8 mouse cellular contexts compared by ENCODE assay signal in genomic region chr2:156705473-156705872, GRCm38 (mm10).
A peak's percentile ranks its signal among the peaks of the same experiment; 100 is the strongest.
DNase-seq lines count a peak whose midpoint lies in the region; ATAC-seq and TF ChIP-seq lines count a peak whose summit lies in the region.

No protein-coding gene starts in this region.

- H3K36me3 ChIP-seq in G1E (replicated peaks), result peaks cover 2% of the 10 kb centered on the region
- H3K36me3 ChIP-seq in embryonic facial prominence, embryonic 11.5 days (replicated peaks; ENCODE audit: control insufficient read depth, insufficient read depth, low read depth, low read length), result no peaks in the 10 kb centered on the region

- intact Hi-C loops in heart, postnatal 36 days (cut with DNase I), result loop anchor here (1.0 to 2.0 kb wide), 3 partner anchors 92 to 175 kb away; partner anchors contain the start of gene Dlgap4

- H3K27ac ChIP-seq in embryonic facial prominence, embryonic 11.5 days (replicated peaks; ENCODE audit: low read depth, low read length), result no peak overlapping the region

- H3K4me1 ChIP-seq in G1E (ENCODE audit: insufficient read depth, low read depth, low read length), result peaks cover 4% of the 10 kb centered on the region; the same call in 1 of the 2 replicates
- H3K4me1 ChIP-seq in embryonic facial prominence, embryonic 11.5 days (ENCODE audit: control insufficient read depth, insufficient read depth, low read length), result no peaks in the 10 kb centered on the region

- no peak overlapping the region for H3K9ac ChIP-seq in embryonic facial prominence, embryonic 11.5 days (replicated peaks; ENCODE audit: low read length)

- peaks cover 11% of the 10 kb centered on the region; the same call in 1 of the 2 replicates for H3K27me3 ChIP-seq in G1E (ENCODE audit: insufficient read depth, low read length)
- H3K27me3 ChIP-seq in embryonic facial prominence, embryonic 11.5 days (ENCODE audit: control insufficient read depth, insufficient read depth, low read length), result no peaks in the 10 kb centered on the region

- 19% methylated on average over 6 of the region's 6 CpGs for WGBS in embryonic facial prominence, embryonic 11.5 days

- no peak overlapping the region for H3K4me2 ChIP-seq in embryonic facial prominence, embryonic 11.5 days (ENCODE audit: low read depth, low read length)

- peak; percentile 97 for TF ChIP-seq CTCF in G1E (IDR thresholded peaks at IDR 0.05; ENCODE audit: low read depth, low read length)

- ATAC-seq in G1E (ENCODE audit: extremely low read depth, insufficient number of reproducible peaks, low FRiP score, poor library complexity, severe bottlenecking), result no peak
- ATAC-seq in embryonic facial prominence, embryonic 11.5 days (replicated peaks; ENCODE audit: insufficient number of reproducible peaks, low FRiP score, low TSS enrichment, low read depth), result no peak

- no peaks in the 10 kb centered on the region for H3K9me3 ChIP-seq in G1E (replicated peaks)
- H3K9me3 ChIP-seq in embryonic facial prominence, embryonic 11.5 days (replicated peaks; ENCODE audit: control insufficient read depth, low read length), result no peaks in the 10 kb centered on the region

- no peak overlapping the region for H3K4me3 ChIP-seq in G1E (ENCODE audit: low read depth, low read length)
- no peak overlapping the region for H3K4me3 ChIP-seq in embryonic facial prominence, embryonic 11.5 days (ENCODE audit: low read depth, low read length)

- DNase-seq in G1E (ENCODE audit: low spot score), result peak; percentile 59
- peak; percentile 60 to 75 for DNase-seq in adrenal gland, postnatal 4 days (ENCODE audit: low spot score in 2 of 2)
- peak; percentile 86 for DNase-seq in embryonic facial prominence, embryonic 11.5 days (ENCODE audit: low spot score)
- peak; percentile 82 to 87 for DNase-seq in heart, postnatal 36 days
- peak; percentile 83 to 87 for DNase-seq in layer of hippocampus, postnatal 14 days (ENCODE audit: low spot score in 2 of 2)
- DNase-seq in lung, postnatal 4 days, result peak; percentile 68 to 83
- peak; percentile 90 to 92 for DNase-seq in right cerebral cortex, adult 2 months (ENCODE audit: low spot score in 2 of 2)
- DNase-seq in urinary bladder, postnatal 10 days (ENCODE audit: low spot score), result peak; percentile 47
